Mouse (Mus musculus) ES-CJ7 (cell line): ENCODE results near the gene Pkmyt1.
A peak's percentile ranks its signal among the peaks of the same experiment; 100 is the strongest.
"Not testable (repeated sequence)": the region's sequence is repeated elsewhere in the genome, so short reads cannot be mapped to it uniquely, and the experiment has no call there.

ENCODE experiments used
- DNase-seq: peaks from one replicate; pipeline ENCODE4 v3.0.0; 2011; ENCODE audit warnings: low read depth, low spot score

The Pkmyt1 gene

GRCm38 (mm10) chr17:23747471-23747870 is 21.3 kb downstream of the Pkmyt1 start:
- no peak for DNase-seq

GRCm38 (mm10) chr17:23748026-23748425 is 21.9 kb downstream of the Pkmyt1 start:
- DNase-seq, result no peak

- peak; percentile 88 for DNase-seq
These were observed 22.7 kb downstream of the Pkmyt1 start for GRCm38 (mm10) chr17:23748631-23749391.

- no peak for DNase-seq
These were observed 23.5 kb downstream of the Pkmyt1 start for GRCm38 (mm10) chr17:23749400-23750191.

GRCm38 (mm10) chr17:23755689-23756088 is 29.6 kb downstream of the Pkmyt1 start:
- DNase-seq, result no peak

GRCm38 (mm10) chr17:23757581-23757980 is 31.4 kb downstream of the Pkmyt1 start:
- DNase-seq, result no peak

GRCm38 (mm10) chr17:23758801-23759200 is 32.7 kb downstream of the Pkmyt1 start:
- peak; percentile 83 for DNase-seq

- DNase-seq, result peak; percentile 58
These were observed 34.1 kb downstream of the Pkmyt1 start for GRCm38 (mm10) chr17:23760231-23760630.

GRCm38 (mm10) chr17:23761155-23761554 is 35.0 kb downstream of the Pkmyt1 start:
- no peak for DNase-seq

GRCm38 (mm10) chr17:23762976-23763375 is 36.8 kb downstream of the Pkmyt1 start:
- no peak for DNase-seq

- no peak for DNase-seq
These were observed 44.4 kb downstream of the Pkmyt1 start for GRCm38 (mm10) chr17:23770493-23770892.

- no peak for DNase-seq
These were observed 44.8 kb downstream of the Pkmyt1 start for GRCm38 (mm10) chr17:23770896-23771283.

GRCm38 (mm10) chr17:23771284-23772218 is 45.4 kb downstream of the Pkmyt1 start, which contains the start of gene Flywch1:
Gene Flywch1, minus strand, starts transcription at chr17:23771602.
- DNase-seq, result peak; percentile 100

GRCm38 (mm10) chr17:23772219-23772556 is 46.1 kb downstream of the Pkmyt1 start:
- DNase-seq, result not testable (repeated sequence)

- no peak for DNase-seq
These were observed 47.5 kb downstream of the Pkmyt1 start for GRCm38 (mm10) chr17:23773676-23774075.

GRCm38 (mm10) chr17:23774090-23774489 is 48.0 kb downstream of the Pkmyt1 start:
- DNase-seq, result peak; percentile 80

GRCm38 (mm10) chr17:23776216-23776615 is 50.1 kb downstream of the Pkmyt1 start:
- no peak for DNase-seq

GRCm38 (mm10) chr17:23777141-23777540 is 51.0 kb downstream of the Pkmyt1 start:
- DNase-seq, result no peak

GRCm38 (mm10) chr17:23778447-23778846 is 52.3 kb downstream of the Pkmyt1 start:
- DNase-seq, result no peak

GRCm38 (mm10) chr17:23783352-23783751 is 57.2 kb downstream of the Pkmyt1 start:
- no peak for DNase-seq

- peak; percentile 88 for DNase-seq
These were observed 59.7 kb downstream of the Pkmyt1 start, which contains the start of gene Flywch2 for GRCm38 (mm10) chr17:23785561-23786471. Gene Flywch2, minus strand, starts transcription at chr17:23786081.
